Mouse (Mus musculus): ENCODE data around the gene Farp1. TPM values are rescaled to one million over a fixed set of nuclear protein-coding genes. Genes with fewer than 3 reads are reported as not detected.
"Not testable (repeated sequence)": the region's sequence is repeated elsewhere in the genome, so short reads cannot be mapped to it uniquely, and the experiment has no call there.

The Farp1 gene
- total RNA-seq, 2 experiments from 2014 or later = 10.7 to 11.8 TPM

DNA sequence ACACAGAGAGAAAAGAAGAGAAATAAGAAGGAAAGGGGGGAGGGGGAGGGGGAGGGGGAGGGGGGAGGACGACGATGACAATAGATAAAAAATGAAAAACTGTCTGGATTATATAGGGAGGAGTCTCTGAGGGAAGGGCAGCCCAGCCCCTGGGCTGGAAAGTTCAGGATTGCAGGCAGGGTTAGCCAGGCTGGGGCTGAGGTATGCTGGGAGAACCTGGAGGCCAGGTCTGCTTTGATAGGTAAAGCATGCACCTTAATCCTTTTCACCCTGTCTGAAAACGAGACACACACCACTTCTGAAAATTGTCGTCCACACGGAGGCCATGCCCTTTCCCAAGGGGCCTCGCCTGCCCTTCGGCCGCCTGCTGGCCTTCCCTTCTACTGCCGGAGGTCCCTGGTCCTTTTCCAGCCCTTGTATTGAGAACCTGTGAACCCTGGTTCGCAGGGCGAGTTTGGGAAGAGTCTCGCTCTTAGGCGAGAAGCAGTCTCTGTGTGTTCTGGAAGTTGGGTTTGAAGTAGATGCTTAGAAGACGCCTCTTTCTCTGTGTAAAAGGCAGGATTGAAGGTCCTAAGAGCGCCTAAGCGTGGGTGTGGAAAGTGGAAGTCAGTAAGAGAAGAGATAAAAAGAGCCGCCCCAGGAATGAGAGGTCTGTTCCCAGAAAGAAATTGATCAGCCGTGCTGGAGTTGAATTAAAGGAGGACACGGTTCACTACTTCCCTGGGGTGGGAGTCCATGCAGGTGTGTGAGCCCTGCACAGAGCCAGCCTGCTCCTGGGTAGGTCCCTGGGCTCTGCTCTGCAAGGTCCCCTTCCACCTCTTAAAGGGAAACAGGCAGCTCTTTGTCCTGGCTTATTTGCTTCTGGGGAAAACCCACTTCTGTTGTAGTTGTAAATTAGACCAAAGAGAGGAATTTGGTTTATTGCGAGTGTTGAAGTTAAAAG, 94.1 kb downstream of the Farp1 start:
- DNase-seq = no peak
- intact Hi-C loops (cut with DNase I; ENCODE audit: low total_unique reads) = loop anchor here (5.0 kb wide), 1 partner anchor 323 kb away; no protein-coding TSS in a partner anchor

DNA sequence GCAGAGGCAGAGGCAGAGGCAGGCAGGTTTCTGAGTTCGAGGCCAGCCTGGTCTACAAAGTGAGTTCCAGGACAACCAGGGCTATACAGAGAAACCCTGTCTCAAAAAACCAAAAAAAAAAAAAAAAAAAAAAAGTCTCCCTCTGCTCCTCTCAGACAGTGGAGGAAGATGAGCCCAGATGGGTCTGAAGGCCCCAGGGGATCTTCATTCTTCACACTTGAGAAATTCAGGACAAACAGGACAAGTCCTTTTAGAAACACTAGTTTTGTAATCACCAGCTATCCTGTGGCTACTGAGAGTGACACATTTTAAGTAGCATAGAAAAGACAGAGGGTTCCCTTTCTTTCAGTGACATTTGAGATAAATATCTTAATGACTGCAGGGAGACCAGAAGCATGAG, 95.4 kb downstream of the Farp1 start:
- DNase-seq; intact Hi-C loops (cut with DNase I; ENCODE audit: low total_unique reads): not testable (repeated sequence)

DNA sequence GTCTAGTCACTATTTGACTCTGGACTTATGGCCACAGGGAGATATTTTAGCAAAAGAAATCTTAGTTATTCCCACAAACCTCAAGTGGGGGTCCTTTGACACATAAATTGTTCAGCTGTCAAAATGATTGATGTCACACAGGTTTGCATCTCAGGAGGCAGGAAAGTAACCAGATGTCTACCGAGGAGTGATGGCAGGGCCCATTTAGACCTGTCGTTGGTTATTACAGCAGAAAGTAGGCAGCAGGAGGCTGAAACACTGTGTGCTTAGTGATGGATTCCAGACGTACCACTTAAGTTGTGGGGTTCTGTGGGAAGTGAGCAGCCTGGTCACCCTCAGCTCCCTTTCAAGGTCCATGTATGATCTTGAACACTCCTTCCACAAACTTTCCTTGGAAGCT, 99.4 kb downstream of the Farp1 start:
- intact Hi-C loops (cut with DNase I; ENCODE audit: low total_unique reads) = no loop called here
- no peak for DNase-seq

DNA sequence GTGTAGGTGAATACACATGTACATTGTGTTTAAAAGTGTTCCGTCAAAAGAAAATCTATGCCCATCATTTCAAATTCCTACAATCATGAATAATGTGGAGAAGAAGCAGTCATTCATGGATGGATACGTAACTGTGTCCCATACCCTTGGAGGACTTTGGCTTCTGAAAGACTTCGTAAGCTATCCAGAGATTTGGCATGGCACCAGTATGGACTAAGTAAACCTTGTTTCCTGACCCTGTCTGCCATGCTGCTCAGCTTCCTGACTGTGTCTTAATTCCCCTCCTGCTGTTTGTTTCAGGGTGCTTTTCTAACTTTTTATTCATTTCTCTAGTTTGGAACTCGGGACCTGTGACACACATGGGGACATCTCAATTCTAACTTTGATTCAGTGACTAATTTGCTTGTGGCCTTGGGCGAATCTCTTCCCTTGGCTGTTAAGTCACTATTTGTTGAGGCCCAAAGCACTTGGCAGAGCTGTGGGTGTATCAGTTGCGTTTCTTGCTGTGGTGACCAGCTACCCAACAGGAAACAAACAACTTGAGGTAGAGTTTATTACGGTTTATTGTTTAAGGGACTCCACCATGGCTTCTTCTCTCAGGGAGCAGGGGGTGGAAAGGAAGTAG, 108.9 kb downstream of the Farp1 start:
- intact Hi-C loops (cut with DNase I; ENCODE audit: low total_unique reads) = no loop called here
- DNase-seq = peak; percentile 16

DNA sequence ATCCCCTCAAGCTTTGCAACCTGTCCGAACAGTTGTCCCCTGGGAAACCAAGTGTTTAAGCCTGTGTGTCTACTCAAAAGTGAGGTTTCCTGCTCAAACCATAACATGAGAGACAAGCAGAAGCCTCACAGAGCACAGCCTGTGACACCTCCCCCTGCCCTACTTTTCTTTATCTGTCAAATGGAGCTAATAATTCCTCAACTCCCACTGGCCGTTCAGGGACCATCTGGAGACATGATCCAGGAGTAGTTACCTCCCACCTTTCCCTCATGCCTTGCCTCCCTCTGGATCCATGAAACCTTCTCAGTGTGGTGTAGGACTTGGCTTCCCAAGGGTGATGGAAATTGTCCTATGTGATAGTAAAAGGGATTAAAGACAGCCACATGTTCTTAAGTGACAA, 109.5 kb downstream of the Farp1 start:
- intact Hi-C loops (cut with DNase I; ENCODE audit: low total_unique reads) = no loop called here
- no peak for DNase-seq

DNA sequence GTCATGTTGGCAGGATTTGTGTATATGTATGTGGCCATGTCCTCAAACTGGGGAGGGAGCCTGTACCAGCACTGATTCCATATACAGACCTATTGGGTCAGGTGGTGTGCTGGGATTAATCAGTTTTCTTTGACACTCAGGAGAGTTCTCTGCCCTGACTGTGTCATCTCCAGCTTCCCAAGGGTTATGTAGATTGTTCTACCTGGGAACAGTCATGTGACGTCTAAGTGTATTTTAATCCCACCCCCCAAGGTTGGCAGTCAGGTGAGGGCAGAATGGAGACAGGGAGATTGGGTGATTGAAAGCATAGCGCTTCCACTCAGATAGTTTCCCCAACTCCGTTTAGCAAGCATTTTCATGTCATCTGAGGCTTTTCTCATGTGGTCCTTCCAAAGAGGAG, 110.3 kb downstream of the Farp1 start:
- DNase-seq = no peak
- intact Hi-C loops (cut with DNase I; ENCODE audit: low total_unique reads) = no loop called here

DNA sequence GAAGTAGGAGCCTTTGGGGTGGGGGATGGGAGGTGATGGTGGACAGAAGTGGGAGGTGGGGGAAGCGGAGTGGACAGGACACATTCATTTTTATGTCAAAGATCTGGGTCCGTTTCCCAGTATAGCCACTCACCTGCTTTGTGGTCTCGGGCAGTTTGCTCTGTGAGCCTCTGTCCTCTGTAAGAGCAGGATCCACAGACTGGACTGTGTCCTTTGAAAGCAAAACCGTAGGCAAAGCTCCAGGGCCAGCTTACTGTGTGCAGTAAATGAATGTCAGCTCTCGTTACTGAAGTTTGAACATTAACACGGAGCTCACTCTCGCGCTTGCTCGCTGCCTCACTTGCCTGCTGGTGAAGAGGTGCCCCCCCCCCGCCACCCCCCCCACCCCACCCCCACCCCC, 110.7 kb downstream of the Farp1 start:
- DNase-seq = peak; percentile 37
- intact Hi-C loops (cut with DNase I; ENCODE audit: low total_unique reads) = no loop called here

DNA sequence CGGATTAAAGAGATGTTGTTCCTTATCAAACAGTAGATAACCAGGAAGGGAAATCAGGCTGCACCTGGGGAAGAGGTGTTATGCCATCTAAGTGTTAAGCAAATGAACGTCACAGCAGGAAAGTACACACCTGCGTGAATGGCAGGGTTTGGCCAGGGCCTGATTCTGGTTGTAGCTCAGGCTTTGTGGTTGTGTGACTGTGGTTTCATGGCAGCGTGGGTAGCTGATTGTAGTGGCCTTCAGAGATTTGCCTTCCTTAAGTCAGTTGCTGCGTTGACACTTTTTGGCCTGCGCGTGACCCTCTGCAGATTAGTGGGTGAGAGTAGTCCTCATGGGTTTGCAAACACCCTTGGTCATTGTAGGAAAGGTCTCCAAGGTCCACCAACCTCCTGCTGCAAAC, 111.2 kb downstream of the Farp1 start:
- intact Hi-C loops (cut with DNase I; ENCODE audit: low total_unique reads) = no loop called here

DNA sequence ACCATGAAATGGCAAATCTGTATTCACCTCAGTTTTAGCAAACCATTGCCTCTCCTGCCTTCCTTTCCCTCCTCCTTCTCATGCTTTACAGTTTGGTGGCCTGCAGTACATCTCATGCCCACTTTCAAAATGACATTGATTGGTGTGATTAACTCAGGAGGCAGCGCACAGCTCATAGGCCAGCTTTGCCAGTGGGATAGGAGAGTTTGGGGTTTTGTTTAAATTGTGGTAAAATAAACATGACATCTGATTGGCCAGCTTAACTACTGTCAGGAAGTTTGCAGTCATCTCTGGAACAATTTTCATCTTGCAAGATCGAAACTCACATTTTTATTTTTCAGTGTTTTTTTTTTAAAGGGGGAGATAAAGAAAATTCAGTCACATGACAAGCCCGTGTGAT, 112.0 kb downstream of the Farp1 start:
- no peak for DNase-seq
- intact Hi-C loops (cut with DNase I; ENCODE audit: low total_unique reads) = no loop called here

More for the DNA sequence above, 111.2 kb downstream of the Farp1 start:
- no peak for DNase-seq

DNA sequence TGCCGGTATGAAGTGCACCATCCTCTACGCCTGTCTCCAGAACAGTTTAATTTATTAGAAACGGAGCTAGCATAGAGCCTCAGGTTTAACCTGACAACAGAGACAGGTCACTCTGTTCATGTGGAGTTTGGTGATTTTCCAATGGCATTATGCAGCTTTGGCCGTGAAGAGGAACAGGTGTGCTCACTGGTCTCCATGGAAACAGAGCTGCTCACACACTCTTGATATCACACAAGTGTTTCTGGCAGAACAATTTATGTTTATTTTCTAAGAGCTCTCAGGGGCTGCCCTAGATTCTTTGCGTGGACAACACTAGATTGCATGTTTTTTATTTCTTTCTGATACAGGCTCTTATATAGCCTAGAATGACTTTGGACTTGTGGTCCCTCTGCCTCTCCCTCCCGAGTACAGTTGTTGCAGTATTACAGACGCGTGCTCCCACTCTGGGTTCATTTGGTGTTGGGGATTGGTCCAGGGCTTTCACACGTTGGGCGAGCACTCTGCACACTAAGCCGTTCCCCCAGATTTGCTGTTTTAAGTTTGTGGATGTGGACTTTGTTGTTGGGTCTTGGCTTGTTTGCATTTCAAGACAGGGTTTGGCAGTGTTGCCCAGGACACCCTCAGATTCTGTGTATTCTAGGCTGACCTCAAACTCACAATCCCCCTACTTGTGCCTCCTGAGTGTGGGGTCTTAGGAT, 113.2 kb downstream of the Farp1 start:
- no peak for DNase-seq
- intact Hi-C loops (cut with DNase I; ENCODE audit: low total_unique reads) = no loop called here

DNA sequence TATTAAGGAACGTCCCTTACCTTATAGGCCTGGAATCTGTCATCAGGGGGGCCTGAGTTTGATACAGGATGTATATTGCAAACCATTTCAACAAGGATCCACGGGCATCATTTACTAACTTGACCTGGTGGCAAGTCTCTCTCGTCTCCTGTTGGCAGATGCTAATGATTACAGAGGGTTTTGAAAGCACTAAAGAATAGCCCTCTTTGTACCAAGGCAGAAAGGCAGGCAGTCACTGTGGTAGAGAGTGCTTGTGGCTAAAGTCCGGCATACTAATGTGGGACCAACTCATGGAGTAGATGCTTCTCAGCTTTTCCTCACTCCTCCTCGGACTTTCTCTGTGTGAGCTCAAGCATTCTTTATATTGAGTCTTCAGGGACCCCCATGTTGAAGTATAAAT, 115.0 kb downstream of the Farp1 start:
- intact Hi-C loops (cut with DNase I; ENCODE audit: low total_unique reads) = no loop called here
- no peak for DNase-seq

DNA sequence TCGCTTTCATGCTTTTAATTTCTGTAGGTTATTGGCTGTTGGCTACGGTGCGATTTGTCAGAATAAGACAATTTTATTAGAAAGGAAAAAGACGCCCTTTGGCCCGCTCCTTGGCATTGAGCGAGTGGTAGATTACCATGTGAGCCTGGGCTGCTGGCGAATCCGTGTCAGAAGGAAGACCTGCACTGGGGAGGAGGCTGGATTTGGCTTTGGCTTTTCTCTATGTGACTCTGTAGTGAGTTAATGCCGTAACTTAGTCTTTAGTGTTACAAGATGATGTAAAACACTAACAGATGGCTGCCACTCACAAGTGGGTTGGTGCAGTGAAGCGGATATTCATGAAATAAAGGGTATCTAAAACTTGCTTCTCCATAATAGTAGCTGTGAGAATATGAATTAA, 116.8 kb downstream of the Farp1 start:
- no peak for DNase-seq
- intact Hi-C loops (cut with DNase I; ENCODE audit: low total_unique reads) = no loop called here

DNA sequence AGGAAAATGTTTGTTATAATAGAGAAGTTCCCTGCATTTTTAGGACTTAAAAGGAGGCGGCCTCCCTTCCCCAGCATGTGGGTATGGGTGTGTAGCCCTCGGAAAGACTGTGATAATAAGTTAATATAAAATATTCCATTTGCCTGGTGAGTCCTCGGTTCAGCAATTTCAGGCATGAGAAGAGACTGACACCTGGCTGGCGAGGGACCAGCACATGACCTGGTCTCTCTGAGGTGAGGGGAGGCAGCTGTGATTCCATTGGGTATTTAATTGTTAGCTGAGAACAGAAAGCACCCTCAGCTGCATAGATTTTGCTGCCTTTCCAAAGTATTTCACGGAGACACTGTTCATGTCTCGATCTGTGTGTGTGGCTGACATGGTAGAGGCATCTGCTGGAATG, 117.8 kb downstream of the Farp1 start:
- intact Hi-C loops (cut with DNase I; ENCODE audit: low total_unique reads) = no loop called here
- no peak for DNase-seq

DNA sequence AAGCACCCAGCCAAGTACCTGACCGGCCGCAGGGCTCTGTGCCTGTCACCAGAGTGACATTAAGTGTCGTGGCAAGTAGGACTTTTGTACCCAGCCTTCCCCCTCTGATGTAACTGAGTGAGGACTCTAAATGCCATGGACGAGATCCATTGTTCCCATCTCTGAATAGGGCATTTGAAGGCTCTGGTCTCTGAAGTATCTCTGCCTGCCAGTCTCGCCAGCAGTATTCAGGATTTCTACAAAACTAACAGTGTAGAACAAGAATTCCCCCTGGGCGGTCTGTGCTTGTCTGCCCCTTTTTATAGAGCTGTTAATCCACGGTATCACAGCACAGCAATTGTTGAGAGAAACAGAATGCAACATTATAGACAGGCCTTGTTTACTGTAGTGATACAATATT, 118.3 kb downstream of the Farp1 start:
- intact Hi-C loops (cut with DNase I; ENCODE audit: low total_unique reads) = no loop called here

DNA sequence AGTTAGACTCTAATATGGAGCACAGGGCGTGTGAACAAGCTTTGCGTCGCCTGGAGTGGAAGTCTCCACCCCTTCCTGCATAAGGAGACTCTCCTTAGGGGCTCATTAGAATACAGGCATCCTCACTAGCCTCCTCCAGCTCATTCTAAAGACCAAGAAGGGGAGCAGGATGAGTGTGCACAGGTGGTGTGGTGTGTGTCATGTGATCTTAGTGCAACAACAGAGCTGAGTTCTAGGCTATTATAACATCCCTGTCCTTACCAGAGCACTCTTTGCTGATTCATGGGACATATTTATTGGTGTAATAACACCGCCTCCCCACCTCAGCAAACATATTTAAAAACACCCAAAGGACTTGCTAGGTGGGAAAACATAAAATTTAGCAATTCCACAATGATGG, 120.2 kb downstream of the Farp1 start:
- DNase-seq = no peak
- intact Hi-C loops (cut with DNase I; ENCODE audit: low total_unique reads) = no loop called here

More for the DNA sequence above, 118.3 kb downstream of the Farp1 start:
- DNase-seq = no peak

DNA sequence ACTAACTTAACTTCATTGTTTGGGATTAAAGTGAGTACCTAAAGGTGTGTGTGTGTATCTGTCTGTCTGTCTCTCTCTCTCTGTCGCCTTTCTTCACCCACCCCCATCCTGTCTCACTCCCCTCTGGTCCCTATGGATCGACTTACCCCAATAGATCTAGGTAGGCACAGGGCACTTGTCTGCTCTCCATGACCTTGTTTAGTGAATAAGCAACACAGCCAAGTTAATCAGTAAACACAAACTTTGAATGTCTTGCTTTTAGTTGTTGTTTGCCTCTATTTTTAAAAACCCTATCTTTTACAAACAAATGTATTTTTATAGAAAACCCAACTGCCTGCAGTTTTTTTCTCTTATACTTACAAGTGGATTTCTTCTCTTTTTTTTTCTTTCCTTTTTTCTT, 123.6 kb downstream of the Farp1 start:
- intact Hi-C loops (cut with DNase I; ENCODE audit: low total_unique reads) = no loop called here

DNA sequence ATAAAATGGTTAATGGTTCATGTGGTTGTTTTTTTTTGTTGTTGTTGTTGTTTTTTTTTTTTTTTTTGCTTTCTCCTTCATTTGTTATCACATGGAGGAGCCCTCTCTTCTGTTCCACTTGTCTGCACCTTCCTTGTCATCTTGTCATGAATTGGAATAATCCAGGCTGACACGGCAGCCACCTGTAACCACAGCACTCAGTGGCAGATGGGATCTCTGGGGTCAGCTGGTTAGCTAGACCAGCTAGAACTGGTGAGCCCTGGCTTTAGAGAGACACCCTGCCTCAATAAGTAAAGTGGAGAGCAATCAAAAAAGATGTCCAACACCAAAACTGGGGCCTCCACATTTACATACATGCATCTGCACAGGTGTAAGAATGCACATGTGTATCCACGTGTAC, 127.8 kb downstream of the Farp1 start:
- no peak for DNase-seq
- intact Hi-C loops (cut with DNase I; ENCODE audit: low total_unique reads) = no loop called here

More for the DNA sequence above, 123.6 kb downstream of the Farp1 start:
- no peak for DNase-seq

DNA sequence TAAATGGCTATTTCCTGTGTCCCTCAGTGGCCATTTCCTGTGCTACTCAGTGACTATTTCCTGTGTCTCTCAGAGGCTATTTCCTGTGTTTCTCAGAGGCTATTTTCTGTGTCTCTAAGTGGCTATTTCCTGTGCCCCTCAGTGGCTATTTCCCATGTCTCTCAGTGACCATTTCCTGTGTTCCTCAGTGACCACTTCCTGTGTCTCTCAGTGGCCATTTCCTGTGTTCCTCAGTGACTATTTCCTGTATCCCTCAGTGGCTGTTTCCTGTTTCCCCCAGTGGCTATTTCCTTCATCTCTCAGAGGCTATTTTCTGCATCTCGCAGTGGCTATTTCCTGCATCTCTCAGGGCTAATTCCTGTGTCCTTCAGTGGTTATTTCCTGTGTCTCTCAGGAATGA, 129.9 kb downstream of the Farp1 start:
- intact Hi-C loops (cut with DNase I; ENCODE audit: low total_unique reads) = no loop called here

DNA sequence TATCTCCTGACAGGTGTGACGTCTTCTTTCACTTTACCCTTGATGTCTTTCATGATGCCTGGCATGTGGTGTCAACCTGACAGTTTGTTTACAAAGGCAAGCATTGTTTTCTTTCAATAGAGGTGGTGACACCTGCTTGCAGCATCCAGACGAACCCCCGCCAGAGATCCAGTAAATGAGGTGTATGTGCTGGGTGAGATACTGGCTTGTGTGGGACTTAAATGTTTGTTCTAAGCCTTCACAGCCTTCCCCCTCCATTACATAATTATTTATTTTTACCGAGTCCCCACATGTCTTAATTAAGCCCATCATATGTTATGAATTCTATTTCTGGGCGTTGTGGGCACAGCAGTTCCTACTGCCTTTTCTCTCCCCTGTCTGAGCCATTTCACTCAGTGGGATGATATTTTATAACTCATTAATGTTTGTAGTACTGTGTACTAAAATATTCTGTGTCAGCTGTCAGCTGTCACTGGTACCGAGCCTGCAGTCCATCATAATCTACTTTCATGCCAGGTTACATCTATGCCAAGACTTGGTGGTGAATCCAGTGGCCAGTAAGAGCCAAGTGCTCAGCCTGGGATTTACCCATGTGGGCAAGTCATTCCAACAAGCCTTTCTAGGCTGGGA, 130.5 kb downstream of the Farp1 start:
- no peak for DNase-seq
- intact Hi-C loops (cut with DNase I; ENCODE audit: low total_unique reads) = no loop called here

More for the DNA sequence above, 129.9 kb downstream of the Farp1 start:
- no peak for DNase-seq

DNA sequence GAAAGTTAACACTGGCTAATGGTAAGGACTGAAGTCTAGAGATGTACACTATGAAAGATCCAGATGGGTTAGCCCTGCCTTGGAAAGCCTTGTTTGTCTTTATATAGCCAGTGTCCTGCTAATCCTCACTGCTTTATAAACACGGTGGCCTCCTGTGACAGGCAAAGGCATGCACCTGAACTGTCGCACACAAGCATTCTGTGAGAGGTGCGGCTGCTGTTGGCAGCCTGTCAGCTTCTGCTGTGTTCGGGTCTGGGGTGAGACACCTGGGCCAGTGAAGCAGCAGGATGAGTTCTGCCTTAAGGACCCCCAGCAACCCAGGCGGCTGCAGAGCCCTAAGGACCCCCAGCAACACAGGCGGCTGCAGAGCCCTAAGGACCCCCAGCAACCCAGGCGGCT, 131.0 kb downstream of the Farp1 start:
- DNase-seq = no peak
- intact Hi-C loops (cut with DNase I; ENCODE audit: low total_unique reads) = no loop called here

All from gastrocnemius, postnatal 14 days (tissue).